Mouse (Mus musculus): Measurements from ENCODE around the gene Dio3.

The Dio3 gene

GRCm38 (mm10) chr12:110278853-110279252 lies at the start of gene Dio3:
TSS of gene Dio3 (plus strand) at chr12:110279068.
- peak; percentile 93 for DNase-seq

GRCm38 (mm10) chr12:110230296-110230695 lies 48.6 kb upstream of the Dio3 start:
- no peak for DNase-seq

GRCm38 (mm10) chr12:110230767-110231166 lies 48.1 kb upstream of the Dio3 start:
- no peak for DNase-seq

GRCm38 (mm10) chr12:110231709-110232600 lies 46.9 kb upstream of the Dio3 start:
- no peak for DNase-seq

GRCm38 (mm10) chr12:110235908-110236307 lies 43.0 kb upstream of the Dio3 start:
- no peak for DNase-seq

- DNase-seq = no peak
Measured at GRCm38 (mm10) chr12:110237046-110237445, 41.8 kb upstream of the Dio3 start.

- DNase-seq = peak; percentile 93
Measured at GRCm38 (mm10) chr12:110239358-110239757, 39.5 kb upstream of the Dio3 start.

- DNase-seq = peak; percentile 96
Measured at GRCm38 (mm10) chr12:110244581-110244980, 34.3 kb upstream of the Dio3 start.

GRCm38 (mm10) chr12:110245461-110245860 lies 33.4 kb upstream of the Dio3 start:
- DNase-seq = no peak

- DNase-seq = no peak
Measured at GRCm38 (mm10) chr12:110252163-110252575, 26.7 kb upstream of the Dio3 start.

- DNase-seq = no peak
Measured at GRCm38 (mm10) chr12:110255731-110256130, 23.1 kb upstream of the Dio3 start.

- DNase-seq = no peak
Measured at GRCm38 (mm10) chr12:110256478-110257220, 22.2 kb upstream of the Dio3 start.

- DNase-seq = no peak
Measured at GRCm38 (mm10) chr12:110268226-110268625, 10.6 kb upstream of the Dio3 start.

- DNase-seq = no peak
Measured at GRCm38 (mm10) chr12:110269686-110270085, 9.2 kb upstream of the Dio3 start.

- no peak for DNase-seq
Measured at GRCm38 (mm10) chr12:110276034-110276433, 2.8 kb upstream of the Dio3 start.

GRCm38 (mm10) chr12:110277259-110277964 lies 1.5 kb upstream of the Dio3 start:
- peak; percentile 86 for DNase-seq

- DNase-seq = peak; percentile 91
Measured at GRCm38 (mm10) chr12:110277965-110278307, 932 bp upstream of the Dio3 start.

- no peak for DNase-seq
Measured at GRCm38 (mm10) chr12:110280373-110280772, 1.5 kb downstream of the Dio3 start.

GRCm38 (mm10) chr12:110283792-110284191 lies 4.9 kb downstream of the Dio3 start:
- no peak for DNase-seq

- DNase-seq = peak; percentile 73
Measured at GRCm38 (mm10) chr12:110292816-110293215, 13.9 kb downstream of the Dio3 start.

GRCm38 (mm10) chr12:110294891-110295290 lies 16.0 kb downstream of the Dio3 start:
- DNase-seq = peak; percentile 81

- DNase-seq = no peak
Measured at GRCm38 (mm10) chr12:110298653-110299052, 19.8 kb downstream of the Dio3 start.

GRCm38 (mm10) chr12:110319696-110320095 lies 40.8 kb downstream of the Dio3 start:
- DNase-seq = peak; percentile 84
